Mouse (Mus musculus) lung, embryonic 16.5 days (tissue): Measurements from ENCODE around the gene Nav2. TPM values are rescaled to one million over a fixed set of nuclear protein-coding genes. Genes with fewer than 3 reads are reported as not detected.

Experiments
- ATAC-seq: fragments of 200-750 bp; cut with Nextera tagmentation; 2 replicates; pipeline ENCODE4 v1.8.0; 2017; ENCODE audit warnings: low read depth, mild to moderate bottlenecking, moderate library complexity
- H3K27ac ChIP-seq: fragments of 300-500 bp; sonication (generic); 2 replicates; pipeline ENCODE4 v1.5.1; 2014; ENCODE audit warnings: mild to moderate bottlenecking, control low read depth, low read length
- H3K27me3 ChIP-seq: fragments of 300-500 bp; sonication (generic); 2 replicates; pipeline ENCODE4 v1.6.1; 2014; ENCODE audit warnings: low read depth, low read length, mixed read lengths; ENCODE audit not compliant: control insufficient read depth, insufficient read depth
- H3K36me3 ChIP-seq: fragments of 300-500 bp; sonication (generic); 2 replicates; pipeline ENCODE4 v1.6.1; 2014; ENCODE audit warnings: low read length; ENCODE audit not compliant: control insufficient read depth, insufficient read depth
- H3K4me1 ChIP-seq: fragments of 300-500 bp; sonication (generic); replicated peaks from 2 replicates; pipeline ENCODE4 v1.6.1; 2014; ENCODE audit warnings: low read length, mixed read lengths; ENCODE audit not compliant: control insufficient read depth, insufficient read depth
- H3K4me2 ChIP-seq: fragments of 300-500 bp; sonication (generic); 2 replicates; pipeline ENCODE4 v1.6.1; 2014; ENCODE audit warnings: low read depth, low read length, control low read depth
- H3K4me3 ChIP-seq: fragments of 300-500 bp; sonication (generic); 2 replicates; pipeline ENCODE4 v1.5.1; 2014; ENCODE audit warnings: mild to moderate bottlenecking, low read length, control low read depth
- H3K9ac ChIP-seq: fragments of 300-500 bp; sonication (generic); 2 replicates; pipeline ENCODE4 v1.6.1; 2014; ENCODE audit warnings: low read length, control low read depth
- H3K9me3 ChIP-seq: fragments of 300-500 bp; sonication (generic); 2 replicates; pipeline ENCODE4 v1.6.1; 2016; ENCODE audit warnings: low read length; ENCODE audit not compliant: control insufficient read depth
- WGBS: fragments of 180-500 bp; shearing (Covaris S2); extraction: QIAGEN DNeasy Blood & Tissue Kit; methylation state at CpG from one replicate; pipeline ENCODE4 v1.1.7; 2014; 5-methylcytosine and 5-hydroxymethylcytosine counted together
- polyA plus RNA-seq: library from polyadenylated mRNA; unstranded; fragments of >200 nt; fragmentation: Nextera tagmentation; extraction: Ambion mirVana; gene quantifications from 2 replicates; pipeline ENCODE4 v1.2.1, GENCODE M21; 2015

Gene Nav2
- polyA plus RNA-seq, 1 experiment from 2014 or later = 27.3 TPM

- Histone ChIP-seq H3K9me3 (no peaks in the 10 kb centered on the region), H3K4me2 (no peak overlapping the region), H3K36me3 (peaks cover 87% of the 10 kb centered on the region), H3K9ac (no peak overlapping the region), H3K4me3 (no peak overlapping the region), H3K4me1 (no peaks in the 10 kb centered on the region), H3K27me3 (no peaks in the 10 kb centered on the region), H3K27ac (no peak overlapping the region)
- no peak for ATAC-seq
- 92% methylated on average over 11 of the region's 11 CpGs for WGBS
Measured at GRCm38 (mm10) chr7:48871292-48871691, 37.2 kb upstream of the Nav2 start.

- Histone ChIP-seq H3K9me3 (no peaks in the 10 kb centered on the region), H3K27me3 (no peaks in the 10 kb centered on the region), H3K4me3 (no peak overlapping the region), H3K27ac (no peak overlapping the region), H3K4me1 (peaks cover 14% of the 10 kb centered on the region), H3K36me3 (peaks cover 63% of the 10 kb centered on the region), H3K9ac (no peak overlapping the region), H3K4me2 (no peak overlapping the region)
- WGBS = 91% methylated on average over 14 of the region's 14 CpGs
- no peak for ATAC-seq
Measured at GRCm38 (mm10) chr7:48875096-48875495, 33.4 kb upstream of the Nav2 start.

- Histone ChIP-seq H3K4me3 (no peak overlapping the region), H3K36me3 (peaks cover 49% of the 10 kb centered on the region)
- 69% methylated on average over 4 of the region's 4 CpGs for WGBS
Measured at GRCm38 (mm10) chr7:48876526-48876925, 32.0 kb upstream of the Nav2 start.

GRCm38 (mm10) chr7:48877786-48878390 is 30.6 kb upstream of the Nav2 start:
- Histone ChIP-seq H3K4me2 (no peak overlapping the region), H3K27me3 (no peaks in the 10 kb centered on the region), H3K36me3 (peaks cover 38% of the 10 kb centered on the region), H3K9me3 (no peaks in the 10 kb centered on the region), H3K4me3 (no peak overlapping the region), H3K27ac (no peak overlapping the region), H3K9ac (no peak overlapping the region), H3K4me1 (peaks cover 18% of the 10 kb centered on the region)
- no peak for ATAC-seq
- 57% methylated on average over 15 of the region's 15 CpGs for WGBS

More at GRCm38 (mm10) chr7:48876526-48876925, 32.0 kb upstream of the Nav2 start:
- Histone ChIP-seq H3K27ac (no peak overlapping the region), H3K27me3 (no peaks in the 10 kb centered on the region), H3K4me1 (peaks cover 14% of the 10 kb centered on the region), H3K9ac (no peak overlapping the region), H3K4me2 (no peak overlapping the region), H3K9me3 (no peaks in the 10 kb centered on the region)
- no peak for ATAC-seq

GRCm38 (mm10) chr7:48879574-48879973 is 28.9 kb upstream of the Nav2 start:
- H3K4me1 ChIP-seq = peaks cover 18% of the 10 kb centered on the region
- H3K4me2 ChIP-seq = peak overlapping the region; percentile 49
- no peak for ATAC-seq
- H3K27me3 ChIP-seq = no peaks in the 10 kb centered on the region
- WGBS = 41% methylated on average over 3 of the region's 3 CpGs
- no peak overlapping the region for H3K27ac ChIP-seq
- H3K36me3 ChIP-seq = peaks cover 25% of the 10 kb centered on the region
- H3K9me3 ChIP-seq = no peaks in the 10 kb centered on the region
- H3K4me3 ChIP-seq = peak overlapping the region; percentile 30
- H3K9ac ChIP-seq = peak overlapping the region; percentile 44

GRCm38 (mm10) chr7:48880591-48881481 is 27.7 kb upstream of the Nav2 start:
- peak; percentile 98 for ATAC-seq
- Histone ChIP-seq H3K36me3 (peaks cover 14% of the 10 kb centered on the region), H3K9me3 (no peaks in the 10 kb centered on the region), H3K9ac (peak overlapping the region; percentile 89), H3K4me1 (peaks cover 18% of the 10 kb centered on the region), H3K4me2 (peak overlapping the region; percentile 93), H3K4me3 (peak overlapping the region; percentile 92), H3K27me3 (no peaks in the 10 kb centered on the region), H3K27ac (peak overlapping the region; percentile 92)
- under 1% methylated on average over 58 of the region's 77 CpGs for WGBS

GRCm38 (mm10) chr7:48881486-48881885 is 27.0 kb upstream of the Nav2 start, which contains the start of gene E2f8:
Gene E2f8 (minus strand): TSS chr7:48881596.
- peaks cover 11% of the 10 kb centered on the region for H3K36me3 ChIP-seq
- WGBS = 2% methylated on average over 33 of the region's 41 CpGs

GRCm38 (mm10) chr7:48881971-48882609 is 26.4 kb upstream of the Nav2 start:
- Histone ChIP-seq H3K27me3 (no peaks in the 10 kb centered on the region), H3K27ac (peak overlapping the region; percentile 51; the same call in 1 of the 2 replicates), H3K4me2 (peak overlapping the region; percentile 93), H3K4me3 (peak overlapping the region; percentile 92), H3K36me3 (peaks cover 9% of the 10 kb centered on the region), H3K9ac (peak overlapping the region; percentile 89), H3K9me3 (no peaks in the 10 kb centered on the region), H3K4me1 (peaks cover 18% of the 10 kb centered on the region)
- ATAC-seq = no peak
- WGBS = under 1% methylated on average over 28 of the region's 28 CpGs

More at GRCm38 (mm10) chr7:48881486-48881885, 27.0 kb upstream of the Nav2 start, which contains the start of gene E2f8:
- peak within 1 kb of the TSS; percentile 89 for H3K9ac ChIP-seq
- peak within 1 kb of the TSS; percentile 92 for H3K27ac ChIP-seq
- H3K4me1 ChIP-seq = peaks cover 18% of the 10 kb centered on the region
- H3K9me3 ChIP-seq = no peaks in the 10 kb centered on the region
- peak within 1 kb of the TSS; percentile 92 for H3K4me3 ChIP-seq
- ATAC-seq = peak; percentile 86
- no peaks in the 10 kb centered on the region for H3K27me3 ChIP-seq
- peak within 1 kb of the TSS; percentile 93 for H3K4me2 ChIP-seq
